ENCODE assay signal across 8 mouse cellular contexts in genomic region chr9:101002053-101002452, GRCm38 (mm10). TPM values are rescaled to one million over a fixed set of nuclear protein-coding genes. Genes with fewer than 3 reads are reported as not detected.
A peak's percentile ranks its signal among the peaks of the same experiment; 100 is the strongest.
DNase-seq lines count a peak whose midpoint lies in the region.

No protein-coding gene starts in this region.

- intact Hi-C loops in left cerebral cortex, postnatal 4 days (cut with DNase I) = no loop called here

- peak; percentile 39 to 51 for DNase-seq in cerebellum, postnatal 10 days
- no peak for DNase-seq in cerebellum, adult 11 months
- DNase-seq in left cerebral cortex, postnatal 4 days = peak; percentile 13
- DNase-seq in left cerebral cortex, adult 11 months (ENCODE audit: low spot score) = no peak
- peak; percentile 15 for DNase-seq in T-cell, adult 2 months (ENCODE audit: low spot score)
- DNase-seq in spleen, postnatal 10 days (ENCODE audit: low spot score in 2 of 2) = peak; percentile 21 to 65
- DNase-seq in layer of hippocampus, postnatal 14 days (ENCODE audit: low spot score in 2 of 2) = no peak
- no peak for DNase-seq in frontal cortex, postnatal 10 days (ENCODE audit: low spot score in 2 of 2)

RNA-seq across cellular contexts. Expression of gene Pccb, which starts 32.6 kb away (rescaled TPM):
- 10 to 100 TPM; 45.6 to 46.9 TPM for total RNA-seq in left cerebral cortex, postnatal 4 days (2021)
- total RNA-seq in layer of hippocampus, postnatal 14 days (2021) = 10 to 100 TPM; 49.8 to 52.4 TPM

Comparison
In these comparisons a context has a peak if more than half of its experiments do, and no peak if none do; other contexts are left out.
1. DNase-seq: peak in cerebellum, postnatal 10 days (2 of 2), left cerebral cortex, postnatal 4 days (single experiment), T-cell, adult 2 months (single experiment) and spleen, postnatal 10 days (2 of 2); none in cerebellum, adult 11 months (single experiment), left cerebral cortex, adult 11 months (single experiment), layer of hippocampus, postnatal 14 days (0 of 2) and frontal cortex, postnatal 10 days (0 of 2).